Mouse (Mus musculus) kidney, adult 2 months (tissue): ENCODE data around the gene Mnd1. TPM values are rescaled to one million over a fixed set of nuclear protein-coding genes. Genes with fewer than 3 reads are reported as not detected.

Experiments
- DNase-seq: peaks from one replicate; pipeline ENCODE4 v3.0.0; 2021
- H3K27ac ChIP-seq: fragments of 200-500 bp; 2 replicates; pipeline ENCODE4 v1.5.1; 2012; ENCODE audit warnings: low read depth, low read length, control low read depth, inconsistent platforms; ENCODE audit not compliant: insufficient read depth
- H3K27me3 ChIP-seq: fragments of 200-500 bp; replicated peaks from 2 replicates; pipeline ENCODE4 v1.6.1; 2012; ENCODE audit warnings: mild to moderate bottlenecking, moderate library complexity, low read length, inconsistent platforms; ENCODE audit not compliant: control insufficient read depth, insufficient read depth
- H3K36me3 ChIP-seq: fragments of 200-500 bp; 2 replicates; pipeline ENCODE4 v1.6.1; 2012; ENCODE audit warnings: mild to moderate bottlenecking, moderate library complexity, low read length, inconsistent platforms; ENCODE audit not compliant: control insufficient read depth, insufficient read depth
- H3K4me1 ChIP-seq: fragments of 200-500 bp; 2 replicates; pipeline ENCODE4 v1.6.1; 2011; ENCODE audit warnings: low read length; ENCODE audit not compliant: control insufficient read depth, insufficient read depth
- H3K4me3 ChIP-seq: fragments of 200-500 bp; 2 replicates; pipeline ENCODE4 v1.5.1; 2011; ENCODE audit warnings: mild to moderate bottlenecking, low read depth, low read length, control low read depth; ENCODE audit not compliant: insufficient read depth
- CTCF ChIP-seq: fragments of 200-500 bp; conservative IDR thresholded peaks from 2 replicates; pipeline ENCODE4 v1.5.1; 2011; ENCODE audit warnings: low read depth, mild to moderate bottlenecking, control low read depth, low read length, moderate library complexity, mixed read lengths; ENCODE audit not compliant: insufficient read depth, insufficient read length
- POLR2A ChIP-seq: fragments of 200-500 bp; IDR thresholded peaks from one replicate; pipeline ENCODE4 v1.6.1; 2011; ENCODE audit warnings: low read depth, low read length, control low read depth
- WGBS: fragments of 180-500 bp; shearing (Covaris S2); methylation state at CpG from one replicate; pipeline ENCODE4 v1.1.7; 2018; 5-methylcytosine and 5-hydroxymethylcytosine counted together
- polyA plus RNA-seq: library from polyadenylated mRNA; depleted of rRNA; stranded (reverse); fragments of >200 nt; gene quantifications from 2 replicates; pipeline ENCODE4 v1.2.3, GENCODE M21; 2012; rRNA removed

Gene Mnd1
- polyA plus RNA-seq, 1 experiment, result 0.72 TPM

DNA sequence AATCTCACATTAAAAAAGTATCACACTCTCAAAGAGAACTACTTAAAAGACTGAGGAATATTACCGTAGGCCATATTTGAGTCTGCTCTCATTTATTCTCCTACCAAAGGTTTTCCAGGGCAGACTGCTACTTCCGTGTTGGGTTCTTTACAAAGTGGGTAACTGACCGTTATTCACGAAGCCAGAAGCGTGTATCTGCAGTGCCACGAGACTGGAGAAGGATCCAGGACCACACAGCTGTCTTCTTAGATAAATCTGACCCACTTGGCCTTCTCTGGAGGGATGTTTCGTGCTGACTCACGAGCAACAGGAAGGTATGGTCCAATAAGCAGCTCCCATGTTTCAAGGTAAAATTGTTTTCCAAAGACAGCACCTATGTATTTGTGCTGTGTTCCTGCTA is 113.8 kb downstream of the Mnd1 start:
- TF ChIP-seq POLR2A, result no peak
- TF ChIP-seq CTCF, result no peak
- Histone ChIP-seq H3K27me3 (no peaks in the 10 kb centered on the region), H3K4me3 (no peak overlapping the region), H3K36me3 (no peaks in the 10 kb centered on the region), H3K27ac (no peak overlapping the region), H3K4me1 (no peaks in the 10 kb centered on the region)
- WGBS, result 95% methylated on average over 8 of the region's 8 CpGs
- no peak for DNase-seq

DNA sequence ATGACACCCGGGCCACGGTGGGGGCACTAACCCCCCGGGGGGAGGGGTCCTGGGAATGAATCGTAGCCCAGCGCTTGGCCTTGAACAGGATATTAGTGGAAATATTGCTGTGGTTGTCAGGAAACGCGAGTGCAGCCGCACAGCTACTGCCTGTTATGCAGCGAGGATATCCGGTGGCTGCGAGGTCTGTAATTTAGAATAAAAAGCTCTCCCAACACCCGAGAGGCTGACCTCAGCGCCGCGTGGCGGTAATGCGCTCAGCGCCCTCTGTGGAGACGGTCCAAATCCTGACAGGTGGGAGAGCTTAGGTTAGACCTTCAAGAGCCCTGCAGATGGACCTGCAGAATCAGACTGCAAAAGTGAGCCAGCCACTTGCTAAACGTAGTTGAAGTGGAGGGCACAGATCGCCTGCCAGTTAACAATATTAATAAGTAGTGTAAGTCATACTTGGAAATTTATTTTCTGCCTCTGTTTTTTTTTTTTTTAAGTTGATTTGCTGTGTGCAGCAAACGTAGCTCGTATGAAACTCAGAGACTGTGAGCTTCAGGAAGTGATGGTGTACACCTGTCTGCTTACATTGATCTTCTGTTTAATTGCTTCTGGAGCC is 115.0 kb downstream of the Mnd1 start:
- DNase-seq, result peak; percentile 74
- peak overlapping the region; percentile 63 for H3K27ac ChIP-seq
- peak overlapping the region; percentile 67 for H3K4me3 ChIP-seq
- no peaks in the 10 kb centered on the region for H3K27me3 ChIP-seq
- 3% methylated on average over 23 of the region's 23 CpGs for WGBS
- H3K36me3 ChIP-seq, result no peaks in the 10 kb centered on the region
- no peaks in the 10 kb centered on the region for H3K4me1 ChIP-seq
- TF ChIP-seq POLR2A, result no peak
- TF ChIP-seq CTCF, result peak; percentile 19; the same call in 1 of the 2 replicates

DNA sequence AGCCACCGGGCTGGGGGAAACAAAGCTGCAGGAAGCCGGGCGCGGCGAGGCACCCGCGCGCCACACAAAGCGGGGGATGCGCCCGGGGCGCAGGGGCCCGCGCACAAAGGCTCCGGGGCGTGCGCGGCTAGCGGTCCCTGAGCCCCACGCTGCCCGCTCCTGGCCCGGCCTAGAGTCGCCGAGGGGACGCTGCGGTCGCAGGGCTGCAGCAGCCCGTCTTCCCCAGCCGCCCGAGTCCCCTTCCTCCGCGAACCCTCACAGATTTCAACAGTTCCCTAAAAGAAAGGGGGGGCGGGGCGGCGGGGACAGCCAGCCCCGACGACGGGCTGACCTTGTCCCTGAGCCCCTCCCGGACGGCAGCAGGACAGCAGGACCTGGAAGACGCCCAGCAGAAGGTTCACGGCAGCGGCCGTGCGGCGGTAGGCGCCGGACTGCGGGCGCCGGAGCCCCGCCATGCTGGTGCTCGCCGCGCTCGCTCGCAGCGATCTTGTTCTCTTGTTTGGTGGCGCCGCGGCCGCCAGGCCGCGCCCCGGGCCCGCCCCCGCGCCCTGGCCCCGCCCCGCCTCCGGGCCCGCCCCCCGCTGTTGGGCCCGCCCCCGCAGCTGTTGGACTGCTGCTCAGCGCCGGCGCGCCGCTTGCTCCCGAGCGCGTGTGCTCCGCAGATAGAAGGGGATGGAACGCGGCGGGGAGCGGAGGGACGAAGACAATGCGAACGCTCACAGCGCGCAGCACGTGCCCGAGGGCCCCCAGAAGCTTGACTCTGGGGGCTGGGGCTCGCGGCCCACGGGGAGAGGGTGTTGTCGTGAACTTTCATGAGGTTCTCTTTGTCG is 115.7 kb downstream of the Mnd1 start, which contains the start of gene Tmem131l:
Gene Tmem131l (minus strand): TSS at position 530 of the 830 bp plus-strand sequence.
- Histone ChIP-seq H3K4me1 (no peaks in the 10 kb centered on the region), H3K27me3 (no peaks in the 10 kb centered on the region), H3K36me3 (no peaks in the 10 kb centered on the region), H3K27ac (peak within 1 kb of the TSS; percentile 63), H3K4me3 (peak within 1 kb of the TSS; percentile 87)
- DNase-seq, result peak; percentile 81
- WGBS, result under 1% methylated on average over 100 of the region's 100 CpGs
- no peak for TF ChIP-seq CTCF
- peak; percentile 4 for TF ChIP-seq POLR2A

DNA sequence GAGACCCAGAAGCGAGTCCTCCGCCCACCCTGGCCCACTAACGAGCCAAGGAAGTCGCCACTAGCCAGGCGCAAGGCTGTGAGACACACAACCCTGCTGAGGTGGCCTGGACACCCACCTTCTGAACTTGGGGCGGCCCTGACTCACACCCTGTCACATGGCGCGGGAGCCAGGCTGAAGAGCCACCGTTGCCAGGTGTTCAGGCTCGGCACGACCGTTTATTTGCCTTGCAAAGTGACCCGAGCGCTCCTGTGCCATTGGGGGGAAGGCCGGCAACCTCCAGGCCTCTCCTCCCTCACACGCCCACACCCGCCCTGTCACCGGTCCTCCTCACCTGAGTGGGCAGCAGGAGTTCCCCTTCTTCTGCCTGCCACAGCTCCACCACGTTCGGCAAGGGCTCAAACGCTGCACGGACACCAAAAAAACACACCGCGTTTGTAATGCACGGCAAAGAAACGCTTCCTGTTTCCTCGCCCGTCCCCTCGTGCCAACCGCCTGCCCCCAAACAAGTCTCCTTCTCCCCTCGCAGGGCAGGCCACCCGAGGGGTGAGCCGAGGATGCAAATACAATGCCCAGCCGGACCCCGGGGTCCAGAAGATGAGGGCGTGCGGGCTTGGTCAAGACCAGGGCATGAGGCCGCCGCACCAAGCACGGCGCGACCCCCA is 116.5 kb downstream of the Mnd1 start:
- 2% methylated on average over 42 of the region's 42 CpGs for WGBS
- Histone ChIP-seq H3K36me3 (no peaks in the 10 kb centered on the region), H3K4me1 (peaks cover 3% of the 10 kb centered on the region; the same call in 1 of the 2 replicates), H3K27me3 (no peaks in the 10 kb centered on the region), H3K27ac (peak overlapping the region; percentile 4; the same call in 1 of the 2 replicates), H3K4me3 (peak overlapping the region; percentile 87)
- TF ChIP-seq CTCF, result no peak
- no peak for TF ChIP-seq POLR2A
- DNase-seq, result peak; percentile 69

DNA sequence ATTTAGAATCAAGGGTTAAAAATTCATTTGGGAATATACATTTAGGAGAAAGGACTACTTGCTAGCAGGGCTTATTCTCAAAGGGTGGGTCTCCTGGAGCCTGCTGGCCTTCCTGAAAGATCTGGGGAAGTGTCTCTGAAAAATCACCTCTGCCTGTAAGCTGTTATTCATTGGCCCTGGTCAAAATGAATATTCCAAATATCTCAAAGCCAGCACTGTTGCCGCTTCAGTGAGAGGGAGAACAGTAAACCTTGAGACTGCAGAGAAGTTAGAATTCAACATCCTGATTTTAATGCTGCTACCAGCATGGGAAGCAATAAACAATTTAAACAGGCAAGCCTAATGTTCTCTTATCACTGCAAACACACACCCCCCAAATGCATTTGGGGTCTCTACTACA is 117.5 kb downstream of the Mnd1 start:
- Histone ChIP-seq H3K27me3 (no peaks in the 10 kb centered on the region), H3K4me3 (no peak overlapping the region)
- no peak for TF ChIP-seq CTCF
- no peak for TF ChIP-seq POLR2A

More for the DNA sequence above, 117.5 kb downstream of the Mnd1 start:
- DNase-seq, result no peak
- H3K4me1 ChIP-seq, result peaks cover 3% of the 10 kb centered on the region; the same call in 1 of the 2 replicates
- H3K27ac ChIP-seq, result no peak overlapping the region
- whole genome bisulfite sequencing, result 55% methylated on average over 1 of the region's 1 CpGs
- H3K36me3 ChIP-seq, result no peaks in the 10 kb centered on the region

Other genes with a start within 250 kb of the Mnd1 start
- gene Tmem131l, start 115.6 kb downstream of the Mnd1 start, polyA plus RNA-seq, result 8.8 and 9.8 TPM in 2 replicates
- gene Gm6525, start 18.3 kb upstream of the Mnd1 start, polyA plus RNA-seq, result not detected in 2 replicates
- gene Trim2, start 151.1 kb upstream of the Mnd1 start, polyA plus RNA-seq, result 44.5 and 49.2 TPM in 2 replicates